Mouse (Mus musculus): Measurements from ENCODE around the gene Ube2d1. TPM values are rescaled to one million over a fixed set of nuclear protein-coding genes. Genes with fewer than 3 reads are reported as not detected.

The Ube2d1 gene
- total RNA-seq, 2 experiments from 2014 or later, result 52.8 to 54.0 TPM

DNA sequence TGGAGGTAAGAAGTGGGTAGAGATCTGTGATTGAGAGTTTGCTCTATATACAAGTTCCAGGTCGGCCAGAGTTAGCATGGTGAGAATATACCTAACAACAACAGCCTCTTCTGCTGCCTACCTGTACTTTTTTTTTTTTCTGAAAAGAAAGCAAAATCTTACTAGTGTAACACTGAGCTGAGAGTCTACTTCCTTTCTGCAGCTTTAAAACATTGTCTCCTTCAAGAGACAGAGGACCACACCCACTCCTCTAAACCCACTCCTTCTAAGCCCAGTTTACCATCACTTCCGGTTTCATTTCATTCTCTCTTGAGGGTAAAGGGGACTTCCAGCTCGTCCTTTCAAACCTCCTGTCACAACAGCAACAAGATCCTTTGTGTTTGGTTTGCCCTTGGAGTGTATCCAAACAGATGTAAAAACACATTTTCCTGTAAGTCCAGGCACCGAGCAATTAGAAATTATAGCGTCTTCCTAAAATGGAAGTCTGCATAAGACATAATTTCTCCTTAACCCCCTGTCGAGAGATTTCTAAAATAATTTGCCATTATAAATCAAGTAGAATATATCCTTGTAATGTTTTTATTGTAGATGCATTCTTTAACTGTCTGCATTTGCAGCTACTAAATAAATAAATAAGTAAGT lies 45.5 kb downstream of the Ube2d1 start:
- DNase-seq (ENCODE audit: low spot score in 2 of 2), result no peak
- TF ChIP-seq CTCF (conservative IDR thresholded peaks at IDR 0.05), result no peak
- Histone ChIP-seq H3K4me3 (no peak overlapping the region), H3K27ac (no peak overlapping the region)

- peak within 1 kb of the TSS; percentile 95 for H3K27ac ChIP-seq
- DNase-seq (ENCODE audit: low spot score in 2 of 2), result no peak
- peak within 1 kb of the TSS; percentile 99 for H3K4me3 ChIP-seq
- TF ChIP-seq CTCF (conservative IDR thresholded peaks at IDR 0.05), result no peak
Observed at GRCm38 (mm10) chr10:71238240-71238554, 46.9 kb downstream of the Ube2d1 start, which contains the start of gene Tfam. TSS of gene Tfam (minus strand) at chr10:71238280.

GRCm38 (mm10) chr10:71237516-71238239 lies 47.4 kb downstream of the Ube2d1 start:
- peak; percentile 49 for TF ChIP-seq CTCF (conservative IDR thresholded peaks at IDR 0.05)
- H3K27ac ChIP-seq, result peak overlapping the region; percentile 95
- peak overlapping the region; percentile 99 for H3K4me3 ChIP-seq
- peak; percentile 96 to 97 for DNase-seq (ENCODE audit: low spot score in 2 of 2)

DNA sequence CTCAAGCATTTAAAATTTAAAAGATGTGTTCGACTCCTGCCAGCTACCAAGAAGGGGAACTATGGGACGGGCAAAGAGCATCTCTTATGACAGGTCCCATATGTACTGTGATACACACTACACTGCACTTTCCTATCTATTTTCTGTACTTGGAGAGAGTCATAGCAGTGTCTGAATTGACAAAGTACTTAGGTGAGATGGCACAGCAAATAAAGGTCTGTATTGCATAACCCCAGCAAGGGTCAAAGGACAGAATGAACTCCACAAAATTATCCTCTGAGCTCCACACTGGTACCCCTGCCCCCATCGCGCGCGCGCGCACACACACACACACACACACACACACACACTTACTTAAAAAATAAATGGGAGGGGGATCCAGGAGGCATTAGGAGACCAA lies 51.0 kb downstream of the Ube2d1 start:
- DNase-seq (ENCODE audit: low spot score in 2 of 2), result no peak
- no peak for TF ChIP-seq CTCF (conservative IDR thresholded peaks at IDR 0.05)
- H3K27ac ChIP-seq, result no peak overlapping the region
- H3K4me3 ChIP-seq, result no peak overlapping the region

GRCm38 (mm10) chr10:71225894-71226293 lies 59.2 kb downstream of the Ube2d1 start:
- Histone ChIP-seq H3K27ac (no peak overlapping the region), H3K4me3 (no peak overlapping the region)
- DNase-seq (ENCODE audit: low spot score in 2 of 2), result peak; percentile 83 to 89
- peak; percentile 89 for TF ChIP-seq CTCF (conservative IDR thresholded peaks at IDR 0.05)

- DNase-seq (ENCODE audit: low spot score in 2 of 2), result no peak
- H3K27ac ChIP-seq, result no peak overlapping the region
Observed at GRCm38 (mm10) chr10:71223101-71223500, 62.0 kb downstream of the Ube2d1 start.

DNA sequence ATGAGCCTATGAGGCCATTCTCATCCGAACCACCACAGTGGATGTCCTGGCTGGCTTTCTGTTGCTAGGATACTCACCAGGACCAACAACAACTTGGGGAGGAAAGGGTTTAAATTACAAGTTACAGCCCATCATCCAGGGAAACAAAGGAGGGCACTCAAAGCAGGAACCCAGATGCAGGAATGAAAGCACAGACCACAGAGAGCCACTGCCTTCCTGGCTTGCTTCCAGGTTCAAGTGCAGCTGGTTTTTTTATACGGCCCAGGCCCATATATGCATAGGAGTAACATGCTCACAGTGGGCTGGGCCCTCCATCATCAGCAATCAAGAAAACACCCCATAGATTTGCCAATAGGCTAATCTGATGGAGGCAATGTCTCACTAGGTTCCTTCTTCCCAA lies 62.4 kb downstream of the Ube2d1 start:
- H3K27ac ChIP-seq, result no peak overlapping the region
- no peak for DNase-seq (ENCODE audit: low spot score in 2 of 2)

More at GRCm38 (mm10) chr10:71223101-71223500, 62.0 kb downstream of the Ube2d1 start:
- no peak for TF ChIP-seq CTCF (conservative IDR thresholded peaks at IDR 0.05)
- H3K4me3 ChIP-seq, result no peak overlapping the region

DNA sequence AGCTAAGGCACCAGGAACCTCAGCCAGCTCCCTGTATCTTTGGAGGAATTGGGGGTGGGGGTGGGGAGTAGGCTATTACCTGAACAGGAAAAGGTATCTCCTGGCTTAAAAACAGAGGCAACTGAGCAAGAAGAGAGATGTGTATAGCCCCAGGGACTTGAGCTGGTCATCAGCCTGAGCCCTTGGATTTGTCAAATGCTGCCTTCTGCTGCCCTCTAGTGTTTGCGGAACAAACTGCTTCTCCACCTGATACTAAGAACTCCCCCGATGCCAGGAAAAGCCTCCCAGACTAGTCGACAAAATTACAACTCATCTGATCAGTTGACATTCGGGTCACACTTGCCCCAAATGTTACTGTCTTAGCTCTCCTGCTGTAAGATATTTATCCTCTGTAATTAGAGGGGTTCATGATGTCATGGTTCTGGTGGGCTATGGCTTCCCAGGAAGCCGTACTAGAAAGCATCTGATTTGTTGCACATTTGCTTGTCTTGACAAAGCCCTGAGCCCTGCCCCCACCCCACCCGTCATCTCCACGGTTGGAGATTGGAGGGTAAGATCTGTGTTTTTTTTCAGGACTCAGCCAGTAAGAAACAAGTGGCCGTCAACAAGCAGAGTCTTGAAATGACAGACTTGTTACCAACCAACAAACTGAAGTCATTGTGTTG lies 66.7 kb downstream of the Ube2d1 start:
- 0 out of 2 replicates have a peak overlapping the region, but pooled peaks have one; percentile 51 for H3K27ac ChIP-seq
- peak; percentile 82 to 91 for DNase-seq (ENCODE audit: low spot score in 2 of 2)
- H3K4me3 ChIP-seq, result peak overlapping the region; percentile 33; the same call in 1 of the 2 replicates
- TF ChIP-seq CTCF (conservative IDR thresholded peaks at IDR 0.05), result peak; percentile 90

More for the DNA sequence above, 62.4 kb downstream of the Ube2d1 start:
- no peak overlapping the region for H3K4me3 ChIP-seq
- TF ChIP-seq CTCF (conservative IDR thresholded peaks at IDR 0.05), result no peak

- no peak for DNase-seq (ENCODE audit: low spot score in 2 of 2)
- no peak overlapping the region for H3K4me3 ChIP-seq
- no peak for TF ChIP-seq CTCF (conservative IDR thresholded peaks at IDR 0.05)
- no peak overlapping the region for H3K27ac ChIP-seq
Observed at GRCm38 (mm10) chr10:71215996-71216395, 69.1 kb downstream of the Ube2d1 start.

Other genes with a start within 250 kb of the Ube2d1 start
- 1 to 10 TPM; 4.4 to 5.2 TPM for gene Bicc1, start 125.6 kb downstream of the Ube2d1 start, total RNA-seq (2021)
- 10 to 100 TPM; 44.9 to 47.2 TPM for gene Tfam, start 47.0 kb downstream of the Ube2d1 start, total RNA-seq (2021)
- gene Cisd1, start 59.7 kb upstream of the Ube2d1 start, total RNA-seq (2021), result 100 to 1,000 TPM; 121 to 136 TPM
- 10 to 100 TPM; 39.0 to 40.5 TPM for gene Ipmk, start 62.5 kb upstream of the Ube2d1 start, total RNA-seq (2021)

Data from layer of hippocampus, adult 2 months (tissue).